In genomic region chr13:71157656-71158299, GRCm38 (mm10) we compare ENCODE assay signal across 12 mouse cellular contexts.
DNase-seq lines count a peak whose midpoint lies in the region; ATAC-seq and TF ChIP-seq lines count a peak whose summit lies in the region.
"Had no signal": no experiment of that assay in that cellular context is flagged by ENCODE, and none has a peak within 500 bp of the region (broad histone marks: within the 10 kb centered on the region; RNA-seq: fewer than 3 reads in every experiment).

No protein-coding gene starts in this region.

- no peak for TF ChIP-seq POLR2A in heart, adult 2 months (IDR thresholded peaks at IDR 0.05; ENCODE audit: insufficient read depth, low read depth, low read length)

- H3K9me3 ChIP-seq in forebrain, embryonic 15.5 days, result no peaks in the 10 kb centered on the region
- H3K9me3 ChIP-seq in midbrain, embryonic 14.5 days (ENCODE audit: control insufficient read depth, low read length), result no peaks in the 10 kb centered on the region
- H3K9me3 ChIP-seq: liver, embryonic 15.5 days had no signal

- WGBS in heart, adult 2 months, result 47% methylated on average over 14 of the region's 14 CpGs
- 17% methylated on average over 14 of the region's 14 CpGs for WGBS in forebrain, embryonic 15.5 days
- 9% methylated on average over 14 of the region's 14 CpGs for WGBS in midbrain, embryonic 14.5 days

- no peak for TF ChIP-seq CTCF in heart, adult 2 months (IDR thresholded peaks at IDR 0.05)

- H3K27ac ChIP-seq in heart, adult 2 months, result no peak overlapping the region
- 0 out of 2 replicates have a peak overlapping the region, but pooled peaks have one; percentile 3 for H3K27ac ChIP-seq in forebrain, embryonic 15.5 days (replicated peaks)
- peak overlapping the region; percentile 61 for H3K27ac ChIP-seq in midbrain, embryonic 14.5 days (replicated peaks; ENCODE audit: low read depth, low read length)
- H3K27ac ChIP-seq: liver, embryonic 15.5 days had no signal

- peak overlapping the region; percentile 42 for H3K4me2 ChIP-seq in forebrain, embryonic 15.5 days (replicated peaks)
- H3K4me2 ChIP-seq in midbrain, embryonic 14.5 days (ENCODE audit: low read length), result peak overlapping the region; percentile 49
- H3K4me2 ChIP-seq: liver, embryonic 15.5 days had no signal

- 0 out of 2 replicates have a peak, but pooled peaks have one; percentile 39 for ATAC-seq in forebrain, embryonic 15.5 days (replicated peaks)
- ATAC-seq in midbrain, embryonic 14.5 days (ENCODE audit: low FRiP score, low TSS enrichment), result no peak
- no peak for ATAC-seq in megakaryocyte, adult 5-6 weeks (ENCODE audit: poor library complexity, severe bottlenecking)

- H3K9ac ChIP-seq in heart, adult 2 months (ENCODE audit: low read depth, low read length), result no peak overlapping the region
- peak overlapping the region; percentile 17; the same call in 1 of the 2 replicates for H3K9ac ChIP-seq in forebrain, embryonic 15.5 days (replicated peaks)
- H3K9ac ChIP-seq in midbrain, embryonic 14.5 days (replicated peaks; ENCODE audit: low read length), result no peak overlapping the region
- H3K9ac ChIP-seq: liver, embryonic 15.5 days had no signal

- H3K4me3 ChIP-seq in heart, adult 2 months, result no peak overlapping the region
- H3K4me3 ChIP-seq in forebrain, embryonic 15.5 days, result peak overlapping the region; percentile 16
- H3K4me3 ChIP-seq in midbrain, embryonic 14.5 days (replicated peaks; ENCODE audit: low read depth, low read length), result no peak overlapping the region
- H3K4me3 ChIP-seq: liver, embryonic 15.5 days had no signal

- peak; percentile 74 for DNase-seq in heart, adult 11 months
- no peak for DNase-seq in heart, adult 2 months
- DNase-seq in brain, adult 2 months (ENCODE audit: low read depth, low spot score), result peak; percentile 7
- peak; percentile 59 for DNase-seq in midbrain, embryonic 14.5 days
- DNase-seq in adrenal gland, postnatal 10 days, result no peak
- DNase-seq in thymus, postnatal 4 days, result no peak
- DNase-seq: kidney, adult 2 months; thymus, postnatal 14 days had no signal

- no peaks in the 10 kb centered on the region for H3K36me3 ChIP-seq in heart, adult 2 months (ENCODE audit: control insufficient read depth, insufficient read depth, low read length)
- H3K36me3 ChIP-seq in forebrain, embryonic 15.5 days, result no peaks in the 10 kb centered on the region
- no peaks in the 10 kb centered on the region for H3K36me3 ChIP-seq in midbrain, embryonic 14.5 days (ENCODE audit: control insufficient read depth, insufficient read depth, low read length)
- H3K36me3 ChIP-seq: liver, embryonic 15.5 days had no signal

- H3K79me2 ChIP-seq in heart, adult 2 months (replicated peaks; ENCODE audit: control insufficient read depth, insufficient read depth, low read length), result no peaks in the 10 kb centered on the region

- intact Hi-C loops in heart, adult 2 months (cut with DNase I), result no loop called here

- no peak for TF ChIP-seq EP300 in heart, adult 2 months (IDR thresholded peaks at IDR 0.05; ENCODE audit: insufficient read depth, low read depth, low read length)

- no peaks in the 10 kb centered on the region for H3K4me1 ChIP-seq in heart, adult 2 months (ENCODE audit: control insufficient read depth, insufficient read depth, low read length)
- peaks cover 20% of the 10 kb centered on the region for H3K4me1 ChIP-seq in forebrain, embryonic 15.5 days
- peaks cover 25% of the 10 kb centered on the region for H3K4me1 ChIP-seq in midbrain, embryonic 14.5 days (ENCODE audit: control insufficient read depth, insufficient read depth, low read length)
- H3K4me1 ChIP-seq: liver, embryonic 15.5 days had no signal

- H3K27me3 ChIP-seq in heart, adult 2 months (ENCODE audit: control insufficient read depth, insufficient read depth, low read length), result no peaks in the 10 kb centered on the region
- peaks cover 12% of the 10 kb centered on the region for H3K27me3 ChIP-seq in forebrain, embryonic 15.5 days
- H3K27me3 ChIP-seq in midbrain, embryonic 14.5 days (ENCODE audit: control insufficient read depth, insufficient read depth, low read length), result no peaks in the 10 kb centered on the region
- H3K27me3 ChIP-seq: CH12.LX; liver, embryonic 15.5 days had no signal

Comparison
In these comparisons a context has a peak if more than half of its experiments do, and no peak if none do; other contexts are left out.
1. DNase-seq: peak in heart, adult 11 months (single experiment), brain, adult 2 months (single experiment) and midbrain, embryonic 14.5 days (single experiment); none in heart, adult 2 months (0 of 2), adrenal gland, postnatal 10 days (single experiment) and thymus, postnatal 4 days (single experiment).